Mouse (Mus musculus): ENCODE measurements at regions not wholly inside any gene's neighbourhood (a gene's known extent, or its start where the extent isn't known, plus 50 kb on each side); places are given as distances from the start of the nearest gene placed in this dataset.
"Not testable (repeated sequence)": the region's sequence is repeated elsewhere in the genome, so short reads cannot be mapped to it uniquely, and the experiment has no call there.

GRCm38 (mm10) chr16:77743838-77744237 lies 141.9 kb upstream of the Gm11146 start:
- Histone ChIP-seq H3K36me3 (replicated peaks; ENCODE audit: control insufficient read depth, insufficient read depth, low read depth) (no peaks in the 10 kb centered on the region), H3K9ac (replicated peaks) (no peak overlapping the region), H3K4me2 (ENCODE audit: low read depth) (no peak overlapping the region), H3K9me3 (ENCODE audit: control insufficient read depth, low read length) (no peaks in the 10 kb centered on the region), H3K27me3 (ENCODE audit: control insufficient read depth, insufficient read depth, low read length) (no peaks in the 10 kb centered on the region), H3K4me1 (replicated peaks; ENCODE audit: control insufficient read depth in 2 of 2, insufficient read depth in 2 of 2, low read length in 1 of 2) (no peaks in the 10 kb centered on the region), H3K4me3 (ENCODE audit: insufficient read depth in 1 of 2, low read depth in 2 of 2, low read length in 2 of 2) (no peak overlapping the region), H3K27ac (no peak overlapping the region)
- no peak for DNase-seq (ENCODE audit: low read depth in 3 of 3, low spot score in 3 of 3)
- TF ChIP-seq CTCF (IDR thresholded peaks at IDR 0.05; ENCODE audit: low read depth) = no peak
- TF ChIP-seq EP300 (IDR thresholded peaks at IDR 0.05; ENCODE audit: low read depth) = no peak
- no peak for ATAC-seq (ENCODE audit: insufficient read depth)
- 68% methylated on average over 6 of the region's 6 CpGs for WGBS (ENCODE audit: insufficient replicate concordance)

- H3K4me2 ChIP-seq (ENCODE audit: low read depth) = no peak overlapping the region
- H3K4me1 ChIP-seq (replicated peaks; ENCODE audit: control insufficient read depth in 2 of 2, insufficient read depth in 2 of 2, low read length in 1 of 2) = no peaks in the 10 kb centered on the region
- 64% methylated on average over 1 of the region's 1 CpGs for WGBS (ENCODE audit: insufficient replicate concordance)
- H3K27ac ChIP-seq = no peak overlapping the region
- H3K9me3 ChIP-seq (ENCODE audit: control insufficient read depth, low read length) = no peaks in the 10 kb centered on the region
- H3K27me3 ChIP-seq (ENCODE audit: control insufficient read depth, insufficient read depth, low read length) = no peaks in the 10 kb centered on the region
- no peaks in the 10 kb centered on the region for H3K36me3 ChIP-seq (replicated peaks; ENCODE audit: control insufficient read depth, insufficient read depth, low read depth)
- no peak overlapping the region for H3K9ac ChIP-seq (replicated peaks)
- DNase-seq (ENCODE audit: low read depth in 3 of 3, low spot score in 3 of 3) (no peak), ATAC-seq (ENCODE audit: insufficient read depth) (no peak)
- H3K4me3 ChIP-seq (ENCODE audit: insufficient read depth in 1 of 2, low read depth in 2 of 2, low read length in 2 of 2) = no peak overlapping the region
- TF ChIP-seq CTCF (IDR thresholded peaks at IDR 0.05; ENCODE audit: low read depth) (no peak), EP300 (IDR thresholded peaks at IDR 0.05; ENCODE audit: low read depth) (no peak)
Measured at GRCm38 (mm10) chr16:77738821-77739220, 136.9 kb upstream of the Gm11146 start.

- Histone ChIP-seq H3K36me3 (replicated peaks; ENCODE audit: control insufficient read depth, insufficient read depth, low read depth) (no peaks in the 10 kb centered on the region), H3K27me3 (ENCODE audit: control insufficient read depth, insufficient read depth, low read length) (no peaks in the 10 kb centered on the region), H3K4me3 (ENCODE audit: insufficient read depth in 1 of 2, low read depth in 2 of 2, low read length in 2 of 2) (no peak overlapping the region), H3K4me1 (replicated peaks; ENCODE audit: control insufficient read depth in 2 of 2, insufficient read depth in 2 of 2, low read length in 1 of 2) (no peaks in the 10 kb centered on the region), H3K9ac (replicated peaks) (no peak overlapping the region), H3K4me2 (ENCODE audit: low read depth) (no peak overlapping the region), H3K9me3 (ENCODE audit: control insufficient read depth, low read length) (no peaks in the 10 kb centered on the region), H3K27ac (no peak overlapping the region)
- ATAC-seq (ENCODE audit: insufficient read depth) (no peak), DNase-seq (ENCODE audit: low read depth in 3 of 3, low spot score in 3 of 3) (no peak)
- TF ChIP-seq EP300 (IDR thresholded peaks at IDR 0.05; ENCODE audit: low read depth) (no peak), CTCF (IDR thresholded peaks at IDR 0.05; ENCODE audit: low read depth) (no peak)
- 81% methylated on average over 2 of the region's 2 CpGs for WGBS (ENCODE audit: insufficient replicate concordance)
Measured at GRCm38 (mm10) chr16:77719377-77719776, 117.5 kb upstream of the Gm11146 start.

GRCm38 (mm10) chr16:77717766-77718165 lies 115.9 kb upstream of the Gm11146 start:
- WGBS (ENCODE audit: insufficient replicate concordance) = 76% methylated on average over 3 of the region's 3 CpGs
- not testable (repeated sequence) for ATAC-seq (ENCODE audit: insufficient read depth)

GRCm38 (mm10) chr16:77704726-77705125 lies 102.8 kb upstream of the Gm11146 start:
- H3K4me2 ChIP-seq (ENCODE audit: low read depth) = no peak overlapping the region
- DNase-seq (ENCODE audit: low read depth in 3 of 3, low spot score in 3 of 3) (no peak), ATAC-seq (ENCODE audit: insufficient read depth) (no peak)
- no peaks in the 10 kb centered on the region for H3K4me1 ChIP-seq (replicated peaks; ENCODE audit: control insufficient read depth in 2 of 2, insufficient read depth in 2 of 2, low read length in 1 of 2)
- no peak overlapping the region for H3K9ac ChIP-seq (replicated peaks)
- no peaks in the 10 kb centered on the region for H3K27me3 ChIP-seq (ENCODE audit: control insufficient read depth, insufficient read depth, low read length)
- H3K4me3 ChIP-seq (ENCODE audit: insufficient read depth in 1 of 2, low read depth in 2 of 2, low read length in 2 of 2) = no peak overlapping the region
- H3K27ac ChIP-seq = no peak overlapping the region
- no peaks in the 10 kb centered on the region for H3K9me3 ChIP-seq (ENCODE audit: control insufficient read depth, low read length)
- no peaks in the 10 kb centered on the region for H3K36me3 ChIP-seq (replicated peaks; ENCODE audit: control insufficient read depth, insufficient read depth, low read depth)
- no peak for TF ChIP-seq EP300 (IDR thresholded peaks at IDR 0.05; ENCODE audit: low read depth)
- no peak for TF ChIP-seq CTCF (IDR thresholded peaks at IDR 0.05; ENCODE audit: low read depth)
- WGBS (ENCODE audit: insufficient replicate concordance) = 51% methylated on average over 6 of the region's 6 CpGs

More at GRCm38 (mm10) chr16:77717766-77718165, 115.9 kb upstream of the Gm11146 start:
- DNase-seq (ENCODE audit: low read depth in 3 of 3, low spot score in 3 of 3); H3K9ac ChIP-seq (replicated peaks); H3K36me3 ChIP-seq (replicated peaks; ENCODE audit: control insufficient read depth, insufficient read depth, low read depth); H3K4me2 ChIP-seq (ENCODE audit: low read depth); H3K4me3 ChIP-seq (ENCODE audit: insufficient read depth in 1 of 2, low read depth in 2 of 2, low read length in 2 of 2); H3K4me1 ChIP-seq (replicated peaks; ENCODE audit: control insufficient read depth in 2 of 2, insufficient read depth in 2 of 2, low read length in 1 of 2); H3K9me3 ChIP-seq (ENCODE audit: control insufficient read depth, low read length); H3K27me3 ChIP-seq (ENCODE audit: control insufficient read depth, insufficient read depth, low read length); H3K27ac ChIP-seq: not testable (repeated sequence)

Data from liver, embryonic 14.5 days (tissue).